Mouse (Mus musculus): ENCODE measurements at regions not wholly inside any gene's neighbourhood (a gene's known extent, or its start where the extent isn't known, plus 50 kb on each side); places are given as distances from the start of the nearest gene placed in this dataset.
"Not testable (repeated sequence)": the region's sequence is repeated elsewhere in the genome, so short reads cannot be mapped to it uniquely, and the experiment has no call there.

DNA sequence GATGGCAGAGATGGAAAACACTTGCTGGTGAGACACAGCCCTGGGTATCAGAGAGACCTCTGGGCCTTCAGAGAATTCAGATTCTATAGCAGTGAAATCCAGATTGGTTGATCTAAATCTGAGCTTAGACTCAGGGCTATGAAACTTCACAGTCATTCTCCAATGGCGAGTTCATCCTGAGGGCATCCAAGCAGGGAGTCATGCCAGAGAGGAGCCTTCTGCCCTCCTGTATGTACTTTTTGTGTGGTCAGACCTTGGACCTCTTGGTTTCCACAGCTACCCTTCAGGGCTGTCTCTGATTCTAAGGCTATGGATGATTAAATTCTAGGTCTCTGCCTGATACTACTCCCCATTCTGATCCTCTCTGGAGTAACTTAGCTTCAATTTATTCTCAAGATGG, 122.0 kb upstream of the Mettl15 start:
- Histone ChIP-seq H3K4me2 (replicated peaks) (no peak overlapping the region), H3K36me3 (no peaks in the 10 kb centered on the region), H3K27me3 (no peaks in the 10 kb centered on the region), H3K9ac (no peak overlapping the region), H3K4me1 (no peaks in the 10 kb centered on the region), H3K4me3 (replicated peaks) (no peak overlapping the region), H3K27ac (replicated peaks) (no peak overlapping the region), H3K9me3 (replicated peaks) (no peaks in the 10 kb centered on the region)
- WGBS = 65% methylated on average over 1 of the region's 1 CpGs
- no peak for ATAC-seq (ENCODE audit: insufficient number of reproducible peaks, low FRiP score, low TSS enrichment, low read depth)

DNA sequence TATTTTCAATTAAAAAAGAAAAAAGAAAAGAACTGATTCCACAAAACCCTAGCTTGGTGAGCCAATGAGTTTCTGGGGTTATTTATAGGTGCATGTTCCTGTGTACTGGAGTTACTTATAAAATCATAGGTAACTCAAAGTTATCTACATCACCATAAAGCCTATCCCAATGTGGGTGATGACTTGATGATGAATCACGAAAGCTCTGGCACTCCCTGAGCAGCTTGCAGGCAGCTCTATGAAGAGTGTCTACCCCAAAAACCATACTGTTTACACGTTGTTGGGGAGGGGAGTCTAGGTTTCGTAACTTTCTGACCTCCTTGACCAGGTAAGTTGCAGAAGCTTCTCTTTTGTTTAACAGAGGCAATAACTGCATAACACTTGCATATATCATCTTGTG, 123.7 kb upstream of the Mettl15 start:
- H3K27ac ChIP-seq (replicated peaks) = no peak overlapping the region
- no peaks in the 10 kb centered on the region for H3K36me3 ChIP-seq
- no peaks in the 10 kb centered on the region for H3K9me3 ChIP-seq (replicated peaks)
- no peak overlapping the region for H3K9ac ChIP-seq
- ATAC-seq (ENCODE audit: insufficient number of reproducible peaks, low FRiP score, low TSS enrichment, low read depth) = no peak
- H3K4me1 ChIP-seq = no peaks in the 10 kb centered on the region
- no peak overlapping the region for H3K4me3 ChIP-seq (replicated peaks)
- 72% methylated on average over 3 of the region's 3 CpGs for WGBS
- no peaks in the 10 kb centered on the region for H3K27me3 ChIP-seq
- H3K4me2 ChIP-seq (replicated peaks) = no peak overlapping the region

DNA sequence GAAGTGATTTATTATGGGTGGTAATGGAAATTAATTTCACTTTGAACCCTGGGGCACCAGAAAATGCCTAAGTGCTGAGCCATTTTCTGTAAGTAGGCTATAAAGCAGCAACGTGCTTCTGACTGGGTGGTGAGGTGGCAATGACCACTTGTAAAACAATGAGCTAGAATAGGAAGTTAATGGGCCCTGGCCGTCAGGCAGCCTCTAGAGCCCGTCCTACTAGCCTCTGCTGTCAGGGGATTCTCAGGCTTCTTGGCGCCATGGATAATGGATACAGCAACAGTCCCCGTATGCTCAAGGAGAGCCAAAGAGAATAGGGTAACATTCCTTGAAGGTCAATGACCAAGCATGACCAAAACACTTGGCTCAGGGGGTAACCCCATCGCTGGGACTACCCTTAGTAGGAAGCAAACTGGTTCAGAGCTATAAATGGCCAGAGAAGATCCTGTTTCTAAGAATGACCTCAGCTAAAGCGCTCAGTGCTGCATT, 126.1 kb upstream of the Mettl15 start:
- Histone ChIP-seq H3K36me3 (no peaks in the 10 kb centered on the region), H3K9ac (no peak overlapping the region), H3K27me3 (no peaks in the 10 kb centered on the region), H3K27ac (replicated peaks) (no peak overlapping the region), H3K4me2 (replicated peaks) (no peak overlapping the region), H3K9me3 (replicated peaks) (no peaks in the 10 kb centered on the region), H3K4me1 (no peaks in the 10 kb centered on the region), H3K4me3 (replicated peaks) (no peak overlapping the region)
- ATAC-seq (ENCODE audit: insufficient number of reproducible peaks, low FRiP score, low TSS enrichment, low read depth) = no peak
- 71% methylated on average over 7 of the region's 7 CpGs for WGBS

DNA sequence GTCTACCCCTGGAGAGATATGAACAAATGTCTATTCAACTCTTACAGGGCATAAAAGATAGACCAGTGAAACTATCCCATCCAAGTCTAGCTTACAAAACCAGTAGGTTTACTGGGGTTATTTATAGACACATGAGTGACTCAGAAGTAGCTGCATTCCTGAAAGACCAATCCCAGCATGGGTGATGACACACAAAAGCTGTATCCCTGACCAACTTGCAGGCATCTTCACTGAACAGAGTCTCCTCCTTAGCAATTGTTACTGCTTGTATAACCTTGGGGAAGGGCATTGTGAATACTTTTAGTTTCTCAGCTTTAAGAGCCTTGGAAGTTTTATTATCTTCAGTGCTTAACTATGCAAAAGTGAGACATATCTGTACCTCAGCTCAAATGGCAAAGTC, 139.6 kb upstream of the Mettl15 start:
- Histone ChIP-seq H3K27ac (replicated peaks) (no peak overlapping the region), H3K4me2 (replicated peaks) (no peak overlapping the region), H3K36me3 (no peaks in the 10 kb centered on the region), H3K9me3 (replicated peaks) (no peaks in the 10 kb centered on the region), H3K27me3 (no peaks in the 10 kb centered on the region), H3K9ac (no peak overlapping the region), H3K4me3 (replicated peaks) (no peak overlapping the region), H3K4me1 (no peaks in the 10 kb centered on the region)
- no peak for ATAC-seq (ENCODE audit: insufficient number of reproducible peaks, low FRiP score, low TSS enrichment, low read depth)

DNA sequence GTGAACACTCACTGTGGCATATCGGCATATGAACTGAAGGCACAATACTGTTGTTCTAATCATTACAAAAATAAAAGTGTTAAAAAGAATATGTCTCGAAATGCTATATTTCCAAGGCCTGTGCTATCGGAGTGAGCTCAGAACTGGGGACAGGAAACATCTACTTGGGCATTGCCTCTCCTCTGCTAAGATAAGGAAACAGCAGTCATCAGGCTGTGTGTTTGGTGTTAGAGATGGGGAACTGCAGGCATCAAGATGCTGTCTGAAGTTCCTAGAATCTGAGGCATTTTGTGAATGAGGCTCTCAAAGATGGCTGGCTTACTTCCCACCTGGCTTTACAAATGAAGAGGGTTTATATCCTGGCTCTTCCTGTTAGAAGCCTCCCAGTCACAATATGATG, 150.6 kb upstream of the Mettl15 start:
- no peak overlapping the region for H3K27ac ChIP-seq (replicated peaks)
- no peak overlapping the region for H3K4me2 ChIP-seq (replicated peaks)
- no peak overlapping the region for H3K9ac ChIP-seq
- H3K9me3 ChIP-seq (replicated peaks) = no peaks in the 10 kb centered on the region
- H3K4me1 ChIP-seq = no peaks in the 10 kb centered on the region
- 90% methylated on average over 3 of the region's 3 CpGs for WGBS
- H3K4me3 ChIP-seq (replicated peaks) = no peak overlapping the region
- H3K36me3 ChIP-seq = no peaks in the 10 kb centered on the region
- H3K27me3 ChIP-seq = no peaks in the 10 kb centered on the region
- no peak for ATAC-seq (ENCODE audit: insufficient number of reproducible peaks, low FRiP score, low TSS enrichment, low read depth)

DNA sequence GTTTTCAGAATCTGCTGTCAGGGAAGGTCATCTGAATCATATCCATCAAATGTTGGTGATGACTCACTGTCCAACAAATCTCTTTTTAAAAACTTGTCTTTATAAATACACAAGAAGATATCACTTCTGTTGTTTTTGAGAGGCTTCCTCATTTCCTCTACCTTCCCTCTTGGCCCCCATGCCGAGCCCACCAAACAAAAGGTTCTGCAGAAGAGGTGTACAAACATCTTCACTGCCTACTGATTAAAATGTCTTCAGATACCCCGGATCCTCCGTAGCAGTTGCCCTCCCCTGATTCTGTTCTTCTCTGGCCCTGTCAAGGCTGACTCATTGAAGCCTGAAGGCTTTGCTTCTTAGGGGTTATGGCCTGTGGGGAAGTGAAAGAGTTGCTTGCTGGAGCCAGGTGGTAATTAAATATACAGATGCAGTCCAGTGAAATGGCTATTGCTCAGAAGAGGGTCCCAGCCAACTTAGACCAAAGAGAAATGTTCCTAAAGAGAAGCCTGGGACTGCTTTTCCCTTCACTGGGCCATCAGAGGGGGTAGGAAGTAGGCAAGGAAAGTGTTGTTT, 162.1 kb upstream of the Mettl15 start:
- 72% methylated on average over 3 of the region's 3 CpGs for WGBS
- H3K4me3 ChIP-seq (replicated peaks) = no peak overlapping the region
- no peaks in the 10 kb centered on the region for H3K4me1 ChIP-seq
- no peaks in the 10 kb centered on the region for H3K27me3 ChIP-seq
- H3K4me2 ChIP-seq (replicated peaks) = no peak overlapping the region
- no peak for ATAC-seq (ENCODE audit: insufficient number of reproducible peaks, low FRiP score, low TSS enrichment, low read depth)
- no peaks in the 10 kb centered on the region for H3K9me3 ChIP-seq (replicated peaks)
- H3K36me3 ChIP-seq = no peaks in the 10 kb centered on the region
- H3K9ac ChIP-seq = no peak overlapping the region
- no peak overlapping the region for H3K27ac ChIP-seq (replicated peaks)

DNA sequence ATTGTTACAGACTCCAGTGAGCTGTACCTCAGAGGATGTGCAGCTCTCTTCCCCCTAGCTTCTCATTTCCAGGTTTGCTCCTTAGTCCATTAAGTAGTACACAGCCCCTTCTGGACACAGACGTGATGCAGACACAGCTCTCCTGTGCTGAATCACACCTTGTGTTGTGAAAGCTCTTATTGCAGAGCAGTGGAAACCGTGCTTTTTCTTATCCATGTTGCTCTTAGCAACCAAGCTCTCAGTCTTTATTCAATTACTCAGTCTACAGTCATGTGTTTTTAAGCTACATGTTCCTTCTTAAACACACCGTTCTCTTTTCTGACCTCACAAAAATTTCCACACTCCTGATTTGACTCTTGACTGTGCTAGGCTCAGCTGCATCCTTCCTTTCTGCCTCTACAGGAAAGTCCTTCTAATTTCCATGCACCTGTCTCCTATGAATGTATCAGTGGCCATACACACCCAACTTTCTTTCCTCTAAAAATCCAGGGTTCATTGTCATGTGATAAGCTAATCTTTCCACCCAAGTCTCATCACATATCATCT, 163.0 kb upstream of the Mettl15 start:
- Histone ChIP-seq H3K27me3 (no peaks in the 10 kb centered on the region), H3K9me3 (replicated peaks) (no peaks in the 10 kb centered on the region), H3K9ac (no peak overlapping the region), H3K27ac (replicated peaks) (no peak overlapping the region), H3K4me1 (no peaks in the 10 kb centered on the region), H3K36me3 (no peaks in the 10 kb centered on the region), H3K4me3 (replicated peaks) (no peak overlapping the region), H3K4me2 (replicated peaks) (no peak overlapping the region)
- 60% methylated on average over 3 of the region's 3 CpGs for WGBS
- no peak for ATAC-seq (ENCODE audit: insufficient number of reproducible peaks, low FRiP score, low TSS enrichment, low read depth)

DNA sequence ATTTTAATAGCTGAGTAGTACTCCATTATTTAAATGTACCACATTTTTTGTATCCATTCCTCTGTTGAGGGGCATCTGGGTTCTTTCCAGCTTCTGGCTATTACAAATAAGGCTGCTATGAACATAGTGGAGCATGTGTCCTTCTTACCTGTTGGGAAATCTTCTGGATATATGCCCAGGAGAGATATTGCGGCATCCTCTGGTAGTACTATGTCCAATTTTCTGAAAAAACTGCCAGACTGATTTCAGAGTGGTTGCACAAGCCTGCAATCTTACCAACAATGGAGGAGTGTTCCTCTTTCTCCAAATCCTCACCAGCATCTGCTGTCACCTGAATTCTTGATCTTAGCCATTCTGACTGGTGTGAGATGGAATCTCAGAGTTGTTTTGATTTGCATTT, 181.7 kb upstream of the Mettl15 start:
- WGBS = 95% methylated on average over 1 of the region's 1 CpGs
- H3K9ac ChIP-seq; ATAC-seq (ENCODE audit: insufficient number of reproducible peaks, low FRiP score, low TSS enrichment, low read depth); H3K27me3 ChIP-seq; H3K27ac ChIP-seq (replicated peaks); H3K4me2 ChIP-seq (replicated peaks); H3K9me3 ChIP-seq (replicated peaks); H3K36me3 ChIP-seq; H3K4me3 ChIP-seq (replicated peaks); H3K4me1 ChIP-seq: not testable (repeated sequence)

DNA sequence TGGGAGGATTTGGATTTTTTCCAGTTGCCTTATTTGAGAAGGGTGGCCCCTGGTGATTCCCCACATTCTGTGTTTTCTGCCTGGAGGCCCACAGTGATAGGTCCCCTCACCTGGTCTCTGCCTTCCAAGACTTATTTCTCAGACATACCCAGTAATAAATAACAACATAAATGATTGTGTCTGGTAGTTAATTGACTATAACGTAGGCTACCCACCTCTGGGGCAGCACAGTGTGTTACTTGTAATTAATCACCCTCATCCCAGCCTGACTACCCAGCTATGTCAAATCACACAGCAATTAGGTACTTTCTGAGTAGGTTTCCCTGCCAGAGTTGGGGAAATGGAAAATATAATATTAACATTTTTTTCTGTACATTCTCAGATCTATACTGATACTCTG, 190.2 kb upstream of the Bdnf start:
- Histone ChIP-seq H3K9ac (no peak overlapping the region), H3K27me3 (no peaks in the 10 kb centered on the region), H3K9me3 (replicated peaks) (no peaks in the 10 kb centered on the region), H3K4me1 (no peaks in the 10 kb centered on the region), H3K27ac (replicated peaks) (no peak overlapping the region), H3K4me3 (replicated peaks) (no peak overlapping the region), H3K36me3 (no peaks in the 10 kb centered on the region), H3K4me2 (replicated peaks) (no peak overlapping the region)
- WGBS = 58% methylated on average over 1 of the region's 1 CpGs
- ATAC-seq (ENCODE audit: insufficient number of reproducible peaks, low FRiP score, low TSS enrichment, low read depth) = no peak

DNA sequence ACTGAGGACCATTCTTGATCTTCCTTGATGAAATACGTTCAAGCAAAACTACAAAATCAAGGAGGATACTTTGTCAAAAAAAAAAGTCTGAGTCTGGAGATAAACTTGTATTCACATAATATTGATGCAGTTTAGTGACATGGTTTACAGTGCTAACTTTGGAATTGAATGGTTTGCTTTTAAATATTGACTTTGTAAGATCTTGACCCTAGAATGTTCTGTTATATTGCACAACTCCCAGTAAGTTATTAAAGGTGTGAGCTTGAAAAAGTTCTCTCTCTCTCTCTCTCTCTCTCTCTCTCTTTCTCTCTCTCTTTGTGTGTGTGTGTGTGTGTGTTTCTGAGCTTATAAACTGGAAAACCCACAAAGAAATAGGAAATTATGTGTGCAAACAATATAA, 186.9 kb upstream of the Bdnf start:
- Histone ChIP-seq H3K4me1 (no peaks in the 10 kb centered on the region), H3K4me2 (replicated peaks) (no peak overlapping the region), H3K36me3 (no peaks in the 10 kb centered on the region), H3K27ac (replicated peaks) (no peak overlapping the region), H3K27me3 (no peaks in the 10 kb centered on the region), H3K4me3 (replicated peaks) (no peak overlapping the region), H3K9ac (no peak overlapping the region), H3K9me3 (replicated peaks) (no peaks in the 10 kb centered on the region)
- no peak for ATAC-seq (ENCODE audit: insufficient number of reproducible peaks, low FRiP score, low TSS enrichment, low read depth)
- 80% methylated on average over 1 of the region's 1 CpGs for WGBS

DNA sequence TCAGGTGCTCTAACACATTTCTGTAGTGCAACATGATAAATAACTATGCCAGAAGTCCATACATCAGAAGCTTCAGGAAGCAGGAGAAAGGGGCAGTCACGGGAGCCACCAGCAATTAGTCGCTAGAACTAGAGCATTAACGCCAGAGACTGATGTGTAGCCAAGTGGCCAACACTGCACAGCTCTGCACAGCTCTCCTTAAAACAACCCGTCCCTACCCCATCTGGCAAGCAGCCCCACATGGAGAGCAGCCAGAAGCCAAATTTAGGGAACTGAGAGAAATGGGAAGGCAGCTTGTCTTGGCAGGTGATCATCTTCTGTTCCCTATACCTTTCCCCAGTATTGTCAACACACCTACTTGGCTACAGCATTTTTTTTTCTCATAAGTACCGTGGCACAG, 172.3 kb upstream of the Bdnf start:
- no peak for ATAC-seq (ENCODE audit: insufficient number of reproducible peaks, low FRiP score, low TSS enrichment, low read depth)

DNA sequence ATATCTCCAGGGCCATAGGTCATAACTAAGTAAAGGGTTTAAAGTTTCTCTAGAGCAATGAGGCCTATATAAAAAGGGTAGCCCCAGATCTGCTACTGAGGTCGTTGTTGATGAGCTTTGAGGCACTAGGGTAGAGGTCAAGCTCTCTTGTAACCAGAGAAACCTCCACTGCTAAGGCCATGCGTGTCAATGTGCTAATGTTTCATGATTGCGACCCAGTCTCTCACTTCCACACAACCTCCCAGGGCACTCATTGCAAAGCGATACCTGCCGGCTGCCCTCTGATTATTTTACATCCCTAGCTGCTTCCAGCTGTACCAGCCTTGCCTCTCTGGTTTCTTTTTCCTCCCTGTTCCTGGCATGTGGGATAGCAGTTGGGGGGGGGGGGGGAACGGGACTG, 169.6 kb upstream of the Bdnf start:
- H3K4me1 ChIP-seq = no peaks in the 10 kb centered on the region
- H3K27me3 ChIP-seq = no peaks in the 10 kb centered on the region
- no peak overlapping the region for H3K9ac ChIP-seq
- ATAC-seq (ENCODE audit: insufficient number of reproducible peaks, low FRiP score, low TSS enrichment, low read depth) = no peak
- no peaks in the 10 kb centered on the region for H3K9me3 ChIP-seq (replicated peaks)
- H3K4me2 ChIP-seq (replicated peaks) = no peak overlapping the region
- H3K36me3 ChIP-seq = no peaks in the 10 kb centered on the region
- WGBS = 23% methylated on average over 6 of the region's 6 CpGs
- no peak overlapping the region for H3K4me3 ChIP-seq (replicated peaks)
- no peak overlapping the region for H3K27ac ChIP-seq (replicated peaks)

More for the DNA sequence above, 172.3 kb upstream of the Bdnf start:
- Histone ChIP-seq H3K4me3 (replicated peaks) (no peak overlapping the region), H3K4me1 (no peaks in the 10 kb centered on the region), H3K9ac (no peak overlapping the region), H3K4me2 (replicated peaks) (no peak overlapping the region), H3K9me3 (replicated peaks) (no peaks in the 10 kb centered on the region), H3K36me3 (no peaks in the 10 kb centered on the region), H3K27ac (replicated peaks) (no peak overlapping the region), H3K27me3 (no peaks in the 10 kb centered on the region)
- 47% methylated on average over 5 of the region's 5 CpGs for WGBS

Data from embryonic facial prominence, embryonic 15.5 days (tissue).